Mouse (Mus musculus) layer of hippocampus, postnatal 36 days (tissue): ENCODE results near the gene Lamtor4. TPM values are rescaled to one million over a fixed set of nuclear protein-coding genes. Genes with fewer than 3 reads are reported as not detected.

Experiments used
- DNase-seq, 2 experiments: peaks; one replicate each; pipeline ENCODE4 v3.0.0; 2022
- total RNA-seq, 2 experiments: library from RNA; stranded (reverse); gene quantifications; 2 replicates each; pipeline ENCODE4 v1.2.3; 2021

The Lamtor4 gene
- total RNA-seq, 2 experiments from 2014 or later = 54.5 to 58.7 TPM

GRCm38 (mm10) chr5:138260834-138261233 lies 5.6 kb downstream of the Lamtor4 start:
- DNase-seq = no peak

DNA sequence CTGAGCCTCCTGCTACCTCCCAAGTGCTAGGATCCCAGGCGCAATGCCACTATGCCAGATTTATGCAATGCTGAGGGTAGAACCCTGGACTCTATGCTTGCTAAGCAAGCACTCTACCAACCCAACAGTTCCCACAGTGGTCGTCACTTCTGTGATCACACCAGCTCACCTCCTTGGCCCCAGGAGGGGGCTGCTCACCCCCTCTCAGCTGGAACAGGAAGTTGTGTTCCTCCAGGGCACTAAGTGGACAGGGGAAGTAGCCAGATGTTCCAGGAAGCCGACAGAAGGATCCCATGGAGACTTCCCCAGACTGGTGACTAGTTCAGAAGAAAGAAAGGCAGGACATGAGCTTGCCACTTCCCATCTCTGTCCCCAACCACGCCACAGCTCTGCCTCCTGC lies 6.7 kb downstream of the Lamtor4 start:
- DNase-seq = no peak

DNA sequence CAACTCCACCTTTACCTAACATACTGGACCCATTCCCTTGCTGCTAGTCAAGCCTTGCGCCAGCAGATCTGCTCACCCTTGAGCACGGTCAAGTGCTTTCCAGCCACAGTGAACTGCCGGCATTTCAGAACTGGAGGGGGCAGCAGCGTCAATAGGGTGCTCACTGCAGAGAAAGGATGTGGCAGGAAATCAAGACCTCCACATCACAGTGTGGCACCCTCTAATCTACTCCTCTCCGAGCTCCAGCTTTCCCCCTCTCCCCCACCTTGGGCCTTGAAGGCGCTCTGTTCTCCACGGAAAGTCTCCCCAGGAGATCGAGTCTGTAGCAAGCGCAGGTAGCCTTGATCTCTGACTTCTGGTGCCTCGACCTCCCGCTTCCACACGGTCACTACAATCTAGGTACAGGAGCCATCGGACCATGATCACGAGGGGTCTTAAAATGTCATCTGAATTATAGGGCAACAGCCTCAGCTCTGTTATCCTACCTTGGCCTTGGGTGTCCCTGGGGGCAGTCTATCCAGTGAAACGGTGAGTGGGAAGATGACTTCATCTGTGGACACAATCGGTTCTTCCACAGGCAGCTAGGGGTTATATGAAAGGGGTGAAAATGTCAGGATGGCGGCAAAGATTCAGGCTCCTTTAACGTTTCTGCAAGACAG lies 7.4 kb downstream of the Lamtor4 start:
- no peak for DNase-seq

DNA sequence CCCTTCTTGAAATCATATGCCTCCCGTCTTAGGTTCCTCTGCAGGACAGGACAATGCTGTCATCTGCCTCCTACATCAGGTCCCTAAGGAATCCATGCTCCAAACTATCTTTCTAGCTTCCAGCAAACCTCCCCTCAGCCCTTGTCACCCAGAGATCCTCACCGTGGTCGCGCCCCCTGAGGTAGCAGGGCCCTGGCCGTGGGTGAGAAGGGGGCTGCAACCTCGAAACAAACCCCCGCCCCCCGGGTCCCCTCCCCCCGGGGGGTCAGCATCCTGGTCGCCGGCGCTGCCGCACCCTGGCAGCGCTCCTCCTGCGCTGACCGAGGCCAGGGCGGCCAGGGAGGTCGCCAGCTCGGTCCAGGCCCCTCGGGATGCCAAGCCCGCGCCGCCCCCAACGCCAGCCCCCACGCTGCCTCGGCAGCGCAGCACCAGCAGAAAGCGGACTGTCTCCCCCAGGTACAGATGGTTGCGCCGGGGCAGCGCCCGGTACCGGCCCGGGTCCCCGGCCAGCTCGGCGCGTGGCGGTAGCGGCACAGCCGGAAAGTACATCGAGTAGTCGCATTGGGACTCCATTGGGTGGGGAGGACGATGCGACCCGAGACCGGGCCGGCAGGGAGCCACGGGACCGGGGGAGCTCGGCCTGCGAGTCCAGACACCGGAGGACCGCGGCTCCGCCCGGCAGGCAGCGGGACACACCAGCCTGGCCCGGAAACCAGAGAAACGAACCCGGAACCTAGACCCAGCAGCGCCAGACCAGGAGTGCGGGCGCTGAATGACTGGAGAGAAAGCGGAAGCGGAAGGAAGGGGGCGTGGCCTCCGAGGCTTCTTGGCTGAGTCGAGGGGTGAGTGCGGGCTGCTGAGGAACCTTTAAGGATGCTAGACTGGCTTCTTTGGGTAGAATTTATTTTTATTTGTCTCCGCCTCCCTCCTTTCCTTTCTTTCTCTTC lies 8.3 kb downstream of the Lamtor4 start, which contains the start of gene BC037034:
Gene BC037034 (minus strand): TSS at position 774 of the 947 bp plus-strand sequence.
- DNase-seq = peak; percentile 87 to 90

DNA sequence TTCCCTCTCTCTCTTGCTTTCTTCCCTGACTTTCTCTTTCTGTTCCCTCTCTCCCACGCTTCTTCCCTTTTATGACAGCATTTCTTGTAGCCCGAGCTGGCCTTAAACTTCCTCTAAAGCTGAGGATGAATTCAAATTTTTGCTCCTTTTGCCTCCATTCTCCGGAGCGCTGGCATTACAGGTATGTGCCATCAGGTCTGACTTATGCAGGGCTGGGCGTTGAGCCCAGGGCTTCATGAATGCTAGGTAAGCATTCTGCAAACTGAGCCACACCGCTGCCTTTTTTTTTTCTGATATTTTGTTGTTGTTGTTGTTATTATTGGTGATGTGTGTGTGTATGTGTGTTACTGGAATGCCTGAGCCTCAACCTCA lies 8.9 kb downstream of the Lamtor4 start:
- no peak for DNase-seq

GRCm38 (mm10) chr5:138265712-138266111 lies 10.4 kb downstream of the Lamtor4 start:
- DNase-seq = no peak

DNA sequence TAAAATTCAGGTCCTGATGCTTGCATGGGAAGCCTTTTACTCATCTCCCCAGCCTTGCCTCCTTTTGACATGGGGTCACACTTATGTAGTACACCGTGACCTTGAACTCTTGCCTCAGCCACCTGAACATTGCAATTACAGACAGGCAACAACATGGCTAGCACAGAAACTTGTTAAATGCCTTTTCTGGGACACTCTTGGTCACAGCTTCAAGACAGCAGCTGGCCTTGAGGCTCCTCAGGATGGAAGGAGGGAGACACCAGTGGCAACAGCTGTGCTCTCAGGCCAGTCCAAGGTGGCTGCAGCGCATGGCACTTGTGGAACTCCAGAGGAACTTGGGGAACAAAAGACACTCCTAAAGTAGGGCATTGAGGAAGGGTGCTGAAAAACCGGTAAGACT lies 11.8 kb downstream of the Lamtor4 start:
- DNase-seq = no peak

DNA sequence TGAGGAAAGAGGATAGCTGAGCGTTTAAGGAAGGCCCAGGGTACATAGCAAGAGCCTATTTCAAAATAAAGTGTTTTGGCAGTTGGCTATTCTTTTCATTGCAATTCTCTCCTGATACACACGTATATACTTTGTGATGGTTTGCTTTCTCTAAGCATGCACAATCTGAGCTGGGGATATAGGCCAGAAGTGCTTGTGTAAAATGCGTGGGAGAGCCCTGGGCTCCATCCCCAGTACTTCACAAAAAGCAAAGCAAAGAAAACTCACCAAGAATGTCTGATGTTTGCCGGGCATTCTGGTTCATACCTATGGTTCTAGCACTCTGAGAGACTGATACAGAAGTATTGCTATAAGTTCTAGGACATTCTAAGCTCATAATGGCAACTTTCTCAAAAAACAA lies 13.7 kb downstream of the Lamtor4 start:
- no peak for DNase-seq

DNA sequence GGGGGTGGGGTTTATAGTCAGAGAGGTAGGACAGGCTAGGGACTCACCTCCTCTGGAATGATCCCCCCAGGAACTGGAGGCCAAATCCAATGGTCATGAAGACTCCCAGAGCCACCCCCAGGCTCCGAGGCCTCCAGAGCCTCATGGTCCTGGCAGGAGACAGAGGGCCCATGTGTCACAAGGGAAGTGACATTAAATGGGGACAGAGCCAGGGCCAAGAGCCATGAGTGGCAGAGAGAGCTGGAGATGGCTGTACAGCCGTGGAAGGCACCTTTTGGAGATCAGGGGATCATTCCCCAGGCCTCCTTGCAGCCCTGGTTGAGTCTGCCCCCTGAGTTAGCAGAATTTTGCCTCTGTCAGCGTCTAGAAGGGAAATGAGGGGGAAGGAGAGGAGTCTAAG lies 15.9 kb downstream of the Lamtor4 start:
- no peak for DNase-seq

DNA sequence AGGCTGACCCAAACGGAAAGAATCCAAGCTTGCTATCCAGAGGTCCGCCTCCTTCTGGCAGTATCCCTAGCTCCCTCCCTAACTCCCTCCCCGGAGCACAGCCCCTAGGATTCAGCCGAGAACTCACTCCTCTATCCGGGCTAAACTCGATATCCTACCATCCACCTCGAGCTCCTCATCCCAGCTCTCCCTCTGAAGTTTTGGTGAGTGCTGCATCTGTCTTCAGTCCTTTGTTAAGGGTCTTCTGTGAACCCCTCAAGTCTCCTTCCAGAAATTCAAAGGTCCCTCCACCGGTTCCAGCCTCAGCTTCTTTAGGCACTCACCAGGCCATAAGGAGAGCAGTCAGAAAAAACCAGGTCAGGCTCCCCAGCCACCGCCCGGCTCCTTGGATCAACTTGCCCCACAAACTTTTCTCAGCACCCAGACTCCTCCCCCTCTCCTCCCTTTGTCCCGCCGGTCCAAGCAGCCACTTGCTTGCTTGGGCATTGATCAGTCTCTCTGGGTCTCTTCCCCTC lies 17.2 kb downstream of the Lamtor4 start, which contains the start of gene Gal3st4:
Gene Gal3st4 (minus strand): TSS at position 432 of the 515 bp plus-strand sequence.
- DNase-seq = no peak

DNA sequence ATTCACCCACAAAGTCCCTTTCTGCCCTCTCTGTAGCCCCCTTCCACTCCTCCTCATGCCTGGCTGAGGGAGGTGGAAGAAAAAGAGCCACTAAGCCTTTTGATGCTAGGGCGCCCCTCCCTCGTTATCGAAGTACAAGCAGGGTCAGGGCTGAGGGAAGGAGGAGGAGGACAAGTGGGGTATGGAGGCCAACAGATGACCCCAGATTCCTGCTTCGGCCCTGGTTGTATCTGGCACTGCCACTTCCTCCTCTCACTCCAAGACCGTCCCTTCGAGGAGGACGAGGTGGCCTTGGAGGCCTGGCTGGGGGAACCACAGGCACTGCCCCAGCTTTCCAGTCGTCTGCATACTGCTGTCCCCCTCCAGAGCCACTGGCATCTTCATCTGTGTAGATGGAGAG lies 18.9 kb downstream of the Lamtor4 start:
- DNase-seq = no peak

GRCm38 (mm10) chr5:138275216-138276050 lies 20.2 kb downstream of the Lamtor4 start:
- DNase-seq = no peak

- DNase-seq = no peak
Measured at GRCm38 (mm10) chr5:138277994-138278393, 22.7 kb downstream of the Lamtor4 start.

DNA sequence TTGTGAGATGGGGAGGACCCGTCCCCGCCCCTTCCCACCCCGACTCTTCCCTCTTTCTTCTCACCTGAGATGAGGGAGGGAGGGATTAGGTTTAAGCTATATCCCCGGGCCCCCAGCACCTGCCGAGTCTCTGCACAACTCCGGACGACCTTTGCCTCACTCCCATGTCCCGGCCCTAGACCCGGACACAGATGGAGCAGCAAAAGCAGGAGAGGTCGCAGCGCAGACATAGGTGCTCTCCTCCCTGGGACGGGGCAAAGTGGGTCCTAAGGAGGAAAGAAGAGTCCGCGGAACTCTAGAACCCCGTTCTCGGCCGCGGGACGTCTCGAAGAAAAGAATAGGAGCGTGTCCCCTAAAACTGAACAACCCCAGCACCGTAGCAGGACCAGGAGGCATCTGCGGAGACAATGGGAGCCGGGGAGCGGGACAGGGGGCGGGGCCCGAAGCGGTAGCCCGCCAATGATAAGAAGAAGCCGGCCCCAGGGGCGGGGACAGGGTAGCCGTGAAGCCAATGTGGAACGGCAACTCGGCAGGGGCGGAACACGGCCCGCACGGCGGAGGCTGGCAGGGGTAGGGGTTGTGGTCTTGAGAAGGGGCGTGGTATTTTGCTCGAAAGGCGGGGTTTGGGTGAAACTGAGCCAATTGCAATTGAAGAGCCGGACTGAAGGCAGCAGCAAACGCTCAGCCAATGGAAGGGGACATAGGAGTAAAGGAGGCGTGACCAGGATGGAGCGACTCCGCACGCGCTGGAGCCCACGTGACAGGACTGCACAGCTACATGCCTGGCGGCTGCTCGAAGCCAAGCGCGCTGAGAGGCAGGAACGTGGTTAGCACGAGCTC lies 24.5 kb downstream of the Lamtor4 start, which contains the start of the genes Gm43720, Gpc2 and Stag3:
Gene Gm43720 (minus strand): TSS at position 374 of the 840 bp plus-strand sequence.
Gene Gpc2 (minus strand): TSS at position 421 of the 840 bp plus-strand sequence.
Gene Stag3 (plus strand): TSS at position 656 of the 840 bp plus-strand sequence.
- DNase-seq = peak; percentile 78 to 84

DNA sequence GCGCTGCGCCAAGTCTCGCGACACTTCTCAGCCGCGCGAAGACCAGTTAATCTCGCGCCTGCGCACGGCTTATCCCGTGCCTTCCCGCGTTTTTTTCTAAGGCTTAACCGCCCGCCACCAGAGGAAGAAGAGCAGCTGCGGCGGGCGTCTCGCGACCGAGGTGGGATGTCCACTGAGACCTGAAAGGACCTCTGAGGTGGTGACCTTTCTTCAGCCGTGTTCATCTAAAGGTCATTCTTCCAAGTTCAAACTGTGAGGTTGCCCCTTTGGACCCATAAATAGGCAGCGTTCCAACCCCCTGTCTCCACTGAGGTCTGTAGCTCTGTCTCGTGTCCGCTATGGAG lies 25.1 kb downstream of the Lamtor4 start:
- DNase-seq = no peak

- DNase-seq = no peak
Measured at GRCm38 (mm10) chr5:138280829-138281228, 25.5 kb downstream of the Lamtor4 start.

DNA sequence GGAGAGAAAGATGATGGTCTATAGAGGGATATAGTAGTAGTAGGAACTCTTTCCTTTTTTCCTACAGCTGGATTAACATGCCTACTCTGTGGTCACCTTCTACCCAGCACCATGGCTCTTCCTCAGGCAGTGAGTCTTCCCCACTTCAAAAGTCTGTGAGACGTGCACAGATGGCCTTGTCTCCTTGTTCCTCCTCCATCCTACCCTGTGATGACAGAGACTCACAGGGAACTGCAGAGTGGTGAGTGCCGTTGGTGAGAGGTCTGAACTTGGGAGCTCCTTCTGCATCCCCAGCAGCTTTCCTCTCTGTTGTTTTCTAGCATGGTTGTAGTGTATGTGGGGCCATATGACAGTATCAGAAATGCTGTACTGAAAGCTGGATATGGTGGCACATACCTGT lies 26.5 kb downstream of the Lamtor4 start:
- DNase-seq = no peak

- DNase-seq = no peak
Measured at GRCm38 (mm10) chr5:138283540-138283939, 28.3 kb downstream of the Lamtor4 start.

GRCm38 (mm10) chr5:138287861-138288260 lies 32.6 kb downstream of the Lamtor4 start:
- DNase-seq = no peak

GRCm38 (mm10) chr5:138291638-138292037 lies 36.4 kb downstream of the Lamtor4 start:
- no peak for DNase-seq

DNA sequence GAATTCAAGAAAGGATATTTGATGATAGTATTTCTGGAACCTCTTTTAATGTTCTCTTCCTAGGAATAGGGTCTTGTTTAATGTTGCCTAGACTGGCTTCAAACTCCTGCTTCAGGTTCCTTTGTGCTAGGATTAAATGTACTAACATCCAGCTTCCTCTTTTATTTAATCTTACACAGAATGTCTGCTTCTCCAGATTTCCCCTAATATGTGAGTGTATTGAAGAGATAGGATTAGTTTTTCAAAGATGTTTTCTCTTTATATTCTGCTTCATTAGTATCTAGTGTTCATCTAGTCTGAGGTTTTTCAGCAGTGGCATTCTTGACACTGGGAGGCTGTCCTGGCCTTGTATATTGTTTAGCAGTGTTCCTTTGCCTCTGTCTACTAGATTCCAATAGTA lies 38.9 kb downstream of the Lamtor4 start:
- DNase-seq = no peak
